Mouse (Mus musculus) G1E (cell line): Measurements from ENCODE around the gene Foxl1.

ENCODE experiments used
- CTCF ChIP-seq: IDR thresholded peaks from 2 replicates; pipeline ENCODE4 v1.5.1; 2012; ENCODE audit warnings: low read depth, low read length, inconsistent platforms, mixed read lengths
- GATA1 ChIP-seq: IDR thresholded peaks from 2 replicates; pipeline ENCODE4 v1.6.1; 2012; ENCODE audit warnings: borderline replicate concordance, low read length, inconsistent platforms, mixed read lengths
- GATA2 ChIP-seq: IDR thresholded peaks from 2 replicates; pipeline ENCODE4 v1.6.1; 2012; ENCODE audit warnings: low read depth, low read length, inconsistent platforms, borderline replicate concordance
- POLR2AphosphoS5 ChIP-seq: IDR thresholded peaks from 2 replicates; pipeline ENCODE4 v1.6.1; 2012; ENCODE audit warnings: low read depth, low read length, inconsistent platforms; ENCODE audit not compliant: insufficient replicate concordance
- TAL1 ChIP-seq: conservative IDR thresholded peaks from 2 replicates; pipeline ENCODE4 v1.6.1; 2012; ENCODE audit warnings: low read depth, low read length, inconsistent platforms, mixed read lengths

GRCm38 (mm10) chr8:121078721-121079120 is 49.0 kb upstream of the Foxl1 start:
- no peak for TF ChIP-seq CTCF
- TF ChIP-seq GATA1, result no peak
- no peak for TF ChIP-seq POLR2AphosphoS5
- no peak for TF ChIP-seq TAL1
- TF ChIP-seq GATA2, result no peak
